Mouse (Mus musculus) hindbrain, embryonic 15.5 days (tissue): ENCODE measurements at regions not wholly inside any gene's neighbourhood (a gene's known extent, or its start where the extent isn't known, plus 50 kb on each side); places are given as distances from the start of the nearest gene placed in this dataset.
A peak's percentile ranks its signal among the peaks of the same experiment; 100 is the strongest.

ENCODE experiments used
- ATAC-seq: fragments of 200-750 bp; cut with Nextera tagmentation; 2 replicates; pipeline ENCODE4 v1.8.0; 2017; ENCODE audit warnings: low read depth, moderate number of reproducible peaks, moderate TSS enrichment; ENCODE audit not compliant: low FRiP score
- H3K27ac ChIP-seq: fragments of 300-500 bp; sonication (generic); replicated peaks from 2 replicates; pipeline ENCODE4 v1.5.1; 2015; ENCODE audit warnings: mild to moderate bottlenecking, inconsistent platforms
- H3K27me3 ChIP-seq: fragments of 300-500 bp; sonication (generic); 2 replicates; pipeline ENCODE4 v1.6.1; 2015; ENCODE audit warnings: control low read depth, inconsistent platforms
- H3K36me3 ChIP-seq: fragments of 300-500 bp; sonication (generic); 2 replicates; pipeline ENCODE4 v1.6.1; 2015; ENCODE audit warnings: control low read depth, inconsistent platforms
- H3K4me1 ChIP-seq: fragments of 300-500 bp; sonication (generic); replicated peaks from 2 replicates; pipeline ENCODE4 v1.6.1; 2015; ENCODE audit warnings: control low read depth, inconsistent platforms
- H3K4me2 ChIP-seq: fragments of 300-500 bp; sonication (generic); 2 replicates; pipeline ENCODE4 v1.6.1; 2015; ENCODE audit warnings: moderate library complexity, mild to moderate bottlenecking, inconsistent platforms
- H3K4me3 ChIP-seq: fragments of 300-500 bp; sonication (generic); 2 replicates; pipeline ENCODE4 v1.5.1; 2015; ENCODE audit warnings: mild to moderate bottlenecking, inconsistent platforms
- H3K9ac ChIP-seq: fragments of 300-500 bp; sonication (generic); 2 replicates; pipeline ENCODE4 v1.6.1; 2015; ENCODE audit warnings: inconsistent platforms
- H3K9me3 ChIP-seq: fragments of 300-500 bp; sonication (generic); 2 replicates; pipeline ENCODE4 v1.6.1; 2016; ENCODE audit warnings: control low read depth, inconsistent platforms
- WGBS: fragments of 180-500 bp; shearing (Covaris S2); methylation state at CpG from one replicate; pipeline ENCODE4 v1.1.7; 2015; 5-methylcytosine and 5-hydroxymethylcytosine counted together

DNA sequence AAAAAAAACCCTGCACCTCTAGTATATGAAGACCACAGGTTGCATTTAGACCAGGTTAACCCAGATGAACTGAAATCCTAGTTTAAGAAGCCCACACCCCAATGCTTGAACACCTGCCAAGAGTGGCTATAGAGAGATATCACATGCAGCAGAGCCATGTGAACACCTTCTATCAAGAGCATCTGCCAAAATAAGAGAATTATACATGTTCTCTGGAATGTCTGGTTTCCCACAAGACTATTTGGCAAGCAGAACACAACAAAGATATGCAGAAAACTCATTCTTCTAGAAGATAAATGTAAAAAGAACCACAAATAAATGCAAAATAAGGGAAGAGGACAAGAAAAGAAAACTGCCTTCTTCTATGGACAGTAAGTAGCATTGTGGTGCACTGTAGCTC lies 107.7 kb upstream of the Dab2 start:
- Histone ChIP-seq H3K9ac (no peak overlapping the region), H3K4me2 (no peak overlapping the region), H3K4me3 (no peak overlapping the region), H3K27me3 (no peaks in the 10 kb centered on the region), H3K27ac (no peak overlapping the region), H3K4me1 (no peaks in the 10 kb centered on the region), H3K9me3 (no peaks in the 10 kb centered on the region), H3K36me3 (no peaks in the 10 kb centered on the region)
- no peak for ATAC-seq

DNA sequence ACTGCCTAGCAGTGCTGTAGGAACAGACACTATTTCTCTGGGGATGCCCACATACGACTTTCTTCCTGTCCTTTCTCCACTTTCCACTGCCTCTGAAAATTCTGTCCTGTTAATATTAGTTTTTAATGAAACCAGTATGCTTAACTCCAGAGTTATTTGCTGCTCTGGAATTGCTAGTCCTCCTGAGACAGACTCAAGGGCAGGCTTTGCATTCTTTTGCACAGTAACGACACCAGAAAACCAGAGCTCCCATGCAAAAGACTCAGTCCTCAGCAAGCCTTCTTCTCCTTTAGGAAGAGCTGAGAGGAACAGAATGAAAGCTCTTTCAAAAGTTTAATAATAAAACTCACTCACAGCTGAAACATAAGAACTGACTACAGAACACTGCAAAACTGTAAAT lies 92.3 kb upstream of the Dab2 start:
- Histone ChIP-seq H3K4me3 (no peak overlapping the region), H3K9ac (no peak overlapping the region), H3K9me3 (no peaks in the 10 kb centered on the region), H3K4me1 (no peaks in the 10 kb centered on the region), H3K4me2 (no peak overlapping the region), H3K27me3 (no peaks in the 10 kb centered on the region), H3K36me3 (no peaks in the 10 kb centered on the region), H3K27ac (no peak overlapping the region)
- 75% methylated on average over 2 of the region's 2 CpGs for WGBS
- no peak for ATAC-seq

DNA sequence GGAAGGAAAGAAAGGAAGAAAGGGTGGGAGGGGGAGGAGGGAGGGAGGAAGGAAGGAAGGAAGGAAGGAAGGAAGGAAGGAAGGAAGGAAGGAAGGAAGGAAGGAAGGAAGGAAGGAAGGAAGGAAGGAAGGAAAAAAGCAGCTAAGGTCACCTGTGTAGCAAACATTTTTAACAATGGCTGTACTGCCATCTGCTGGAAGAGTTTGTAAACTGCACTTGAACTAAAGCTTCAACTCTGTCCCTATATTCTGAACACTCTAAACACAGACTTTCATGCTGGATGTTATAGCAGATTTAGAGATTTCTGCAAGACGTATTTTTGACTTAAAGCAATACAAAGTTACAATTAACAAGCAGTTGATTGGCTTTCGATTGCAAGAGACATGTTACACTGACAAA lies 90.3 kb upstream of the Dab2 start:
- Histone ChIP-seq H3K27ac (no peak overlapping the region), H3K27me3 (no peaks in the 10 kb centered on the region), H3K4me2 (no peak overlapping the region), H3K4me1 (no peaks in the 10 kb centered on the region), H3K9me3 (no peaks in the 10 kb centered on the region), H3K9ac (no peak overlapping the region), H3K36me3 (no peaks in the 10 kb centered on the region), H3K4me3 (no peak overlapping the region)
- ATAC-seq: peak; percentile 78
- WGBS: 13% methylated on average over 2 of the region's 2 CpGs

DNA sequence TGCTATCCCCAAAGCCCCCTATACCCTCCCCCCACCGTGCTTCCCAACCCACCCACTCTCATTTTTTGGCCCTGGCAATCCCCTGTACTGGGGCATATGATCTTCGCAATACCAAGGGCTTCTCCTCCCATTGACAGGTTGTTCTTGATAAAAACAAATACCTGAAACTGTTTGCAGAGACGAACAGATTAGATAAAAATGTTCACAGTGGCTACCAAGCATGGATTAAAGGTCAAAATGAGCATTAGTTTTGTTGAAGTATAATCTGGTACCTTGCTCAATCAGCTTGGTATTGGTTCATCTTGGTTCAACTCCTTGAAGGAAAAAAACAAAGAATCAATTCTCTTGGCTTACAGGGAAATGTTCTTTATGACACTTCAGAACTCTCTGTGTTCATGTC lies 81.5 kb upstream of the Dab2 start:
- H3K27ac ChIP-seq: no peak overlapping the region
- no peaks in the 10 kb centered on the region for H3K4me1 ChIP-seq
- 65% methylated on average over 3 of the region's 3 CpGs for WGBS
- no peak overlapping the region for H3K9ac ChIP-seq
- no peak for ATAC-seq
- no peaks in the 10 kb centered on the region for H3K36me3 ChIP-seq
- H3K27me3 ChIP-seq: no peaks in the 10 kb centered on the region
- H3K9me3 ChIP-seq: no peaks in the 10 kb centered on the region
- no peak overlapping the region for H3K4me3 ChIP-seq
- no peak overlapping the region for H3K4me2 ChIP-seq

DNA sequence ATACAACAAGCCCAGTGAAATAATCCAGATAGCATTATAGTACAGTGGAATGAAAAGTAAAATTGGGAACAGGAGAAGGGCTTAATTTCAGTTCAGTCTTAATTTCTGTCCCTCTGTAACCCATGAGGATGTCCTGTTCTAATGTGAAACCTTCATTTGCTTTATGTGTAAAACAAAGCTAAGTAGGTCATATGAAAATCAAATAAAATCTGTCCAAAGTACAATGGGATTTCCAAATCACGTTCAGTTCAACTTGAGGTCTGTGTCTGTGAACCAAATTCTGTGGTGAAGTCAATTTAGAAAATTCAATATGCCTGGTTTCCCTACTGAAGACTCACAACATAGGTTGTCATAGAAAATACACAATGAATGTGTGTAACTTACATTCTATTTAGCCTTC lies 74.4 kb upstream of the Dab2 start:
- Histone ChIP-seq H3K9me3 (no peaks in the 10 kb centered on the region), H3K4me3 (no peak overlapping the region), H3K9ac (no peak overlapping the region), H3K27ac (no peak overlapping the region), H3K4me2 (no peak overlapping the region), H3K27me3 (no peaks in the 10 kb centered on the region), H3K36me3 (no peaks in the 10 kb centered on the region), H3K4me1 (no peaks in the 10 kb centered on the region)
- no peak for ATAC-seq
- WGBS: 91% methylated on average over 1 of the region's 1 CpGs

DNA sequence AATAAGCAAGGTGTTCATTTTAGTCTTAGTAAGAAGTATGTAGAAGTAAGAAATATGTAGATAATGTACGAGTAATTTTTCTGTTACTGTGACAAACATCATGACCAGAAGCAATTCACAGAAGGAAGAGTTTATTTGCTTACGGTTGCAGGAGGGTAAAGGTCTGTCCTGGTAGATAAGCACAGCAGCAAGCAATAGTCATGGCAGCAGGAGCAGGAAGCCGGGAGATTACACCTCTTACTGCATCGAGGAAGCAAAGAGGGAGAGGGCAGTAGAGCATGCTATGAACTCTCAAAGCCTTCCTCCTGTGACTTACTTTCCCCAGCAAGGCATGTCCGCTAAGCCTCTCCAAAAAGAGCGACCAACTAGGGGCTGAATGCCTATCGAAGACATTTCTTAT lies 69.0 kb upstream of the Dab2 start:
- Histone ChIP-seq H3K9me3 (no peaks in the 10 kb centered on the region), H3K9ac (no peak overlapping the region), H3K4me2 (no peak overlapping the region), H3K4me1 (no peaks in the 10 kb centered on the region), H3K36me3 (no peaks in the 10 kb centered on the region), H3K27ac (no peak overlapping the region), H3K27me3 (no peaks in the 10 kb centered on the region), H3K4me3 (no peak overlapping the region)
- WGBS: 89% methylated on average over 7 of the region's 7 CpGs
- ATAC-seq: no peak

DNA sequence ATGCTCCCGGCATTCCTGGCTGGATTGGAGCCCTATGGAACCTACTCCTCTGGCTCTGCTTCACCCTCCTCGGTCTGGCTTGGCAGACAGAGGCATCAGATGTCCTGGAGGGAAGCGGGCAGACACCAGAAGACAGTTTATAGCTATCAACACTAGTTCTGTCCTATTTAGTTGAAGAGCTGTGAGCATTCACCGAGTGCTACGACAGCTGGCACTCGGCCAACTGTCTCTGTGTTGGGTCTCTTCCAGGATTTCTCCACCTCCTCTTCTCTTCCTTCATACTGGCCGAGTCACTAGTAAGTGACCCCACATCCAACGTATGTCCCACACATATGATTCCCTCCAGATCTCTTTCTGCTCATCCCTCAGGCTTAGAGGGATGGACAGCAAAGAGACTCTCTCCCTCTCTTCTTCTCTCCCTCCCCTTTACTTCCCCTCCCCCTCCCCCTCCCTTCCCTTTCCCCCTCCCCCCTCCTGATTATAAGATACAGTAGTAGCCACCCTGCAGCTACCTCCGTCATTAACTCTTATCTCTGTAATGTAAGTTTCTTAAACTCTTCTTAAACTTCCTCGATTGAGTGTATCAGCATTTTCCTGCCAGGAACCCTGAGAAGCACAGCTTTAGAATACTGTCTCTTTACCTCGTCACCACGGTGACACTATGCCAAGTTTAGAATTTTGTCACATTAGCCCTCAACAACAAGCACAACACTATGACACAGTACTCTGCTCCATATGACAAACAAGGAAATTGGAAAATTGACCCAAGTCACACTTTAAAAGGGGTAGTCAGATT lies 68.1 kb upstream of the Dab2 start:
- H3K4me1 ChIP-seq: no peaks in the 10 kb centered on the region
- H3K9ac ChIP-seq: no peak overlapping the region
- H3K27ac ChIP-seq: no peak overlapping the region
- H3K4me2 ChIP-seq: no peak overlapping the region
- no peaks in the 10 kb centered on the region for H3K27me3 ChIP-seq
- WGBS: 55% methylated on average over 12 of the region's 12 CpGs
- no peaks in the 10 kb centered on the region for H3K36me3 ChIP-seq
- no peak overlapping the region for H3K4me3 ChIP-seq
- no peaks in the 10 kb centered on the region for H3K9me3 ChIP-seq
- ATAC-seq: peak; percentile 61; the same call in 1 of the 2 replicates

DNA sequence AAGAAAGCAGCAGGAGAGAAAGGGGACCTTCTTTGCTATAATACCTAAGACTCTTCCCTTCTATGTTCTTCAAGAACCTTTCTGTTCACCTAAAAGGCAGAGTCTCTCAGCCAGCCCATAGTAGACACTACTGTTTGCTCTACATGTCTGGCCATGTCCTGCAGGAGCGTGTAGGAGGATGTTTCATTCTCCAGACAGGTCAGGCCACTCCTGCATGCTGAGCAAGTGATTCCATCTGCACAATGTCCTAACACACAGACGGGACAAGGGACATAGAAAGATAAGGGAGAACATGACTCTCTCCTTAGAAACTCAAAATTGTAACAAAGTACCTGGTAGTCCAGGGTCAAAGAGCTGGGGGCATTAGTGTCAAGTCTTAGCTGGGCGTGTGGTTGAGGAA lies 66.0 kb upstream of the Dab2 start:
- no peak overlapping the region for H3K27ac ChIP-seq
- H3K27me3 ChIP-seq: no peaks in the 10 kb centered on the region
- no peak for ATAC-seq
- WGBS: 85% methylated on average over 3 of the region's 3 CpGs
- no peak overlapping the region for H3K4me2 ChIP-seq
- H3K9me3 ChIP-seq: no peaks in the 10 kb centered on the region
- H3K9ac ChIP-seq: no peak overlapping the region
- no peaks in the 10 kb centered on the region for H3K36me3 ChIP-seq
- no peak overlapping the region for H3K4me3 ChIP-seq
- H3K4me1 ChIP-seq: 0 out of 2 replicates have a peak, but pooled peaks cover 2% of the 10 kb centered on the region

DNA sequence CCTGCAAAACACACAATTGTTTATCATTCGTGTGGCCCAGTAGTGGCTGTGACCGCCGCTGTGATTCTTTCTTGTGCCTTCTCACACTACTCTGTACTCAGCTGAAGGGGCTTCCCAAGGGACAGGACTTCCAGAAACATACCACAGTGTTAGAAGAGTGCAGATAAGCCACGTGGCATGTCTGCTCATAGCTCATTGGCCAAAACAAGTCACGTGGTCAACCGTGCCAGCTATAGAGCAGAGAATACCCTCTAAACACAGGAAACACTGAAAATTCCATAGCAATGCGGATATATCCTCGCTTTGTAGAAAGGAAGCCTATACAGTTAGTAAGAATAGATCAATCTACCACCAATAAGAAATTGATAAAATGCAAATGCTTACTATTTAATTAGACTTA lies 63.0 kb upstream of the Dab2 start:
- Histone ChIP-seq H3K27ac (no peak overlapping the region), H3K36me3 (no peaks in the 10 kb centered on the region), H3K27me3 (no peaks in the 10 kb centered on the region), H3K4me3 (no peak overlapping the region), H3K9me3 (no peaks in the 10 kb centered on the region), H3K4me1 (0 out of 2 replicates have a peak, but pooled peaks cover 2% of the 10 kb centered on the region), H3K9ac (no peak overlapping the region), H3K4me2 (no peak overlapping the region)
- WGBS: 95% methylated on average over 8 of the region's 8 CpGs
- ATAC-seq: no peak

DNA sequence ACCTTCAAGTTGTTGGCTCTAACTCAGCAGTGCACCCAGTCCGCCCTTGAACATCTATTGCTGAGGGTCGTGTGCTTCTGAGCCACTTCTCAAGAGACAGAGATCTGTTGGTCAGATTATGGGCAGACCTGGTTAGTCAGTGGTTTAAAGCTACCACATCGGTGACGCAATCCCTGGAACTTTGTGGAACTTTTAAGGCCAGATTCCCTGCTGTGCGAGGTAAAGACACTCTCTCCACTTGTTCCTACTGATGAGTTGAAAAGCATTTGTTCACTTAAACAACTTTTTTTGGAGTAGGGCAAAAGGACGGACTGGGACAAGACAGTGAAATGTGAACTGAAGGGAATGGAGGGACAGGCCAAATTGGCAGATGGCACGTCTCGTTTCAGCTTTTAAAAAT lies 61.9 kb upstream of the Dab2 start:
- H3K9ac ChIP-seq: no peak overlapping the region
- 73% methylated on average over 8 of the region's 8 CpGs for WGBS
- no peak overlapping the region for H3K4me2 ChIP-seq
- 0 out of 2 replicates have a peak, but pooled peaks cover 2% of the 10 kb centered on the region for H3K4me1 ChIP-seq
- H3K4me3 ChIP-seq: no peak overlapping the region
- H3K9me3 ChIP-seq: no peaks in the 10 kb centered on the region
- no peaks in the 10 kb centered on the region for H3K36me3 ChIP-seq
- no peak overlapping the region for H3K27ac ChIP-seq
- H3K27me3 ChIP-seq: no peaks in the 10 kb centered on the region
- no peak for ATAC-seq

DNA sequence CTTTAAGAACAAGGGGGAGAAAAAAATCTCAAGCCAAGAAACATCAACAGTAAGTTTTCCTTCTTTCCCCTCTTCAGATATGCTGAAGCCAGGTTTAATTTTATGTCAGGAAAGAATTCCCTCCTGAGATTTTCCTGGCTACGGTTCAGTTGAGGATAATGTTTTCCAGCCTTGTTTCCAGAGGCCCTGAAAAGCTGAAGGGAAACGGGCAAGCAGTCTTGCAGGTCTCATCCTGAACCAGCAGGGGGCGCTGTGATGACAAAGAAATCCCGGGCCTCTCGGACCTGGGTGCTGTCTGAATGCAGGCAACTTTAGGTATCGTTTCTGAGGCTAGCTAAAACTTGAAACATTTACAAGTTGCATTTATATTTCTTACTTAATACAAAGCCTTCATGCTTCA lies 61.5 kb upstream of the Dab2 start:
- ATAC-seq: peak; percentile 79; the same call in 1 of the 2 replicates
- Histone ChIP-seq H3K4me3 (no peak overlapping the region), H3K27ac (no peak overlapping the region), H3K4me1 (0 out of 2 replicates have a peak, but pooled peaks cover 2% of the 10 kb centered on the region), H3K27me3 (no peaks in the 10 kb centered on the region), H3K9ac (no peak overlapping the region), H3K4me2 (no peak overlapping the region), H3K9me3 (no peaks in the 10 kb centered on the region), H3K36me3 (no peaks in the 10 kb centered on the region)
- WGBS: 5% methylated on average over 6 of the region's 6 CpGs

DNA sequence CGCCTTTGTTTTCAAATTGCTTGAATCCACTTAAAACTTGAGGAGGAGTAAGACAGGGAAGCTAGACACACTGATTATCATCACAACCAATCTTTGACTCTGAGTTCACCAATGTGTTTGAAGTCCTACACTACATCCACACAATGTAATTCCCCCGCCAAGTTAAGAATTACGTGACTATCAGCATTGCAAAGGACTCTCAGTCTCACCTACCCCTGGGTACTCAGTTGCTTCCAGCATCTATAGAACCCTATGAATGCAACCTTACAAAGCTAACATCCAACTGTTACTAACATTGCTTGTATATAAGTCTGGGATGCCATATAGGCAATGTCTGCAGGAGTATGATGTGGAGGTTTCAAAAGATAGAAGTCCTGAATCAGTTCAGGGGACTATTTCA lies 60.8 kb upstream of the Dab2 start:
- ATAC-seq: no peak
- 91% methylated on average over 3 of the region's 3 CpGs for WGBS

DNA sequence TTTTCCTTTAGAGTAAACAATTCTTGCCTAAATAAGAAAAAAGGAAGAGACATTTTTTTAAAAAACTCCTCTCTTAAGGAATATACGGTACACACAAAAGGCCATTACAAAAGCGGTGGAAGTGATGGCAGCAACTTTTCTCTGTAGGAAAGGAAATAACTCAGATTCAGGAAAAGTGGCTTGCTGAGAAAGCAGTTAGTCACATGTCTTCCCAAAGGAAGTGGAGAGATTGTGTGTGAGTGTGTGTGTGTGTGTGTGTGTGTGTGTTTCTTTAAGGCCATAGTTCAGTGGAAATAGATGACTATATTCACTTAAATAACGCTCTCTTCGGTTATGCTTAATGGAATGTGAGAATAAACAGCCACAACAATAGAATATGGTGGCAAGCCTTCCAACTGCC lies 57.5 kb upstream of the Dab2 start:
- 0 out of 2 replicates have a peak, but pooled peaks cover 5% of the 10 kb centered on the region for H3K4me1 ChIP-seq
- no peaks in the 10 kb centered on the region for H3K36me3 ChIP-seq
- no peaks in the 10 kb centered on the region for H3K9me3 ChIP-seq
- ATAC-seq: no peak
- 84% methylated on average over 4 of the region's 4 CpGs for WGBS
- no peak overlapping the region for H3K4me3 ChIP-seq
- H3K4me2 ChIP-seq: no peak overlapping the region
- no peaks in the 10 kb centered on the region for H3K27me3 ChIP-seq
- H3K27ac ChIP-seq: no peak overlapping the region
- H3K9ac ChIP-seq: no peak overlapping the region

More for the DNA sequence above, 60.8 kb upstream of the Dab2 start:
- Histone ChIP-seq H3K36me3 (no peaks in the 10 kb centered on the region), H3K4me2 (no peak overlapping the region), H3K4me1 (0 out of 2 replicates have a peak, but pooled peaks cover 2% of the 10 kb centered on the region), H3K9ac (no peak overlapping the region), H3K9me3 (no peaks in the 10 kb centered on the region), H3K27me3 (no peaks in the 10 kb centered on the region), H3K4me3 (no peak overlapping the region), H3K27ac (no peak overlapping the region)
